Mouse (Mus musculus) right cerebral cortex, postnatal 10 days (tissue): ENCODE data around the gene Arhgap11a.

Experiments
- DNase-seq, 2 experiments: peaks; one replicate each; pipeline ENCODE4 v3.0.0; 2021; ENCODE audit warnings: low spot score in 2 of 2

Gene Arhgap11a

GRCm38 (mm10) chr2:113817681-113818606 is 30.5 kb downstream of the Arhgap11a start:
- peak in 1 of 2 experiments; percentile 15 for DNase-seq

- peak in 1 of 2 experiments; percentile 74 for DNase-seq
Measured at GRCm38 (mm10) chr2:113807640-113808039, 40.8 kb downstream of the Arhgap11a start.

- no peak for DNase-seq
Measured at GRCm38 (mm10) chr2:113806851-113807577, 41.4 kb downstream of the Arhgap11a start.

- DNase-seq = no peak
Measured at GRCm38 (mm10) chr2:113805765-113806164, 42.7 kb downstream of the Arhgap11a start.

GRCm38 (mm10) chr2:113803753-113804152 is 44.7 kb downstream of the Arhgap11a start:
- DNase-seq = no peak

GRCm38 (mm10) chr2:113800846-113801245 is 47.6 kb downstream of the Arhgap11a start:
- no peak for DNase-seq

- no peak for DNase-seq
Measured at GRCm38 (mm10) chr2:113798605-113799004, 49.9 kb downstream of the Arhgap11a start.

- no peak for DNase-seq
Measured at GRCm38 (mm10) chr2:113795186-113795585, 53.3 kb downstream of the Arhgap11a start.

- DNase-seq = no peak
Measured at GRCm38 (mm10) chr2:113793521-113793920, 54.9 kb downstream of the Arhgap11a start.

GRCm38 (mm10) chr2:113788821-113789387 is 59.6 kb downstream of the Arhgap11a start:
- DNase-seq = no peak

GRCm38 (mm10) chr2:113787882-113788281 is 60.6 kb downstream of the Arhgap11a start:
- DNase-seq = no peak

- no peak for DNase-seq
Measured at GRCm38 (mm10) chr2:113784851-113785250, 63.6 kb downstream of the Arhgap11a start.

- no peak for DNase-seq
Measured at GRCm38 (mm10) chr2:113781521-113781920, 66.9 kb downstream of the Arhgap11a start.
